Mouse (Mus musculus): Measurements from ENCODE around the gene Ap5b1.

Gene Ap5b1

GRCm38 (mm10) chr19:5567534-5568469 is at the start of gene Ap5b1:
Gene Ap5b1 (plus strand): TSS chr19:5568025.
- peak; percentile 93 for DNase-seq

GRCm38 (mm10) chr19:5518721-5519120 is 49.1 kb upstream of the Ap5b1 start:
- no peak for DNase-seq

- DNase-seq = no peak
Measured at GRCm38 (mm10) chr19:5525204-5525603, 42.6 kb upstream of the Ap5b1 start.

- peak; percentile 95 for DNase-seq
Measured at GRCm38 (mm10) chr19:5529325-5530137, 38.3 kb upstream of the Ap5b1 start.

GRCm38 (mm10) chr19:5530138-5530524 is 37.7 kb upstream of the Ap5b1 start:
- DNase-seq = no peak

- peak; percentile 15 for DNase-seq
Measured at GRCm38 (mm10) chr19:5532520-5532919, 35.3 kb upstream of the Ap5b1 start.

- no peak for DNase-seq
Measured at GRCm38 (mm10) chr19:5538786-5539185, 29.0 kb upstream of the Ap5b1 start.

- no peak for DNase-seq
Measured at GRCm38 (mm10) chr19:5543362-5543761, 24.5 kb upstream of the Ap5b1 start.

- DNase-seq = no peak
Measured at GRCm38 (mm10) chr19:5544031-5544430, 23.8 kb upstream of the Ap5b1 start.

- no peak for DNase-seq
Measured at GRCm38 (mm10) chr19:5547471-5548056, 20.3 kb upstream of the Ap5b1 start.

- DNase-seq = no peak
Measured at GRCm38 (mm10) chr19:5553802-5554201, 14.0 kb upstream of the Ap5b1 start.

GRCm38 (mm10) chr19:5554212-5554611 is 13.6 kb upstream of the Ap5b1 start:
- no peak for DNase-seq

- no peak for DNase-seq
Measured at GRCm38 (mm10) chr19:5558169-5558568, 9.7 kb upstream of the Ap5b1 start.

- no peak for DNase-seq
Measured at GRCm38 (mm10) chr19:5558770-5559169, 9.1 kb upstream of the Ap5b1 start.

- no peak for DNase-seq
Measured at GRCm38 (mm10) chr19:5559229-5559628, 8.6 kb upstream of the Ap5b1 start.

GRCm38 (mm10) chr19:5559631-5560456 is 8.0 kb upstream of the Ap5b1 start:
- DNase-seq = no peak

GRCm38 (mm10) chr19:5560457-5561041 is 7.3 kb upstream of the Ap5b1 start, which contains the start of gene Ovol1:
Gene Ovol1 (minus strand): TSS chr19:5560646.
- peak; percentile 9 for DNase-seq

- no peak for DNase-seq
Measured at GRCm38 (mm10) chr19:5561252-5561790, 6.5 kb upstream of the Ap5b1 start.

- no peak for DNase-seq
Measured at GRCm38 (mm10) chr19:5561886-5562285, 5.9 kb upstream of the Ap5b1 start.

- DNase-seq = no peak
Measured at GRCm38 (mm10) chr19:5562776-5563175, 5.0 kb upstream of the Ap5b1 start.

- DNase-seq = peak; percentile 8
Measured at GRCm38 (mm10) chr19:5566316-5566715, 1.5 kb upstream of the Ap5b1 start.

- DNase-seq = no peak
Measured at GRCm38 (mm10) chr19:5567180-5567533, 668 bp upstream of the Ap5b1 start.

Data from thymus, postnatal 14 days (tissue).